Mouse (Mus musculus) kidney, postnatal 36 days (tissue): ENCODE measurements around the gene Npy1r.

Source experiments
- DNase-seq, 2 experiments: peaks; one replicate each; pipeline ENCODE4 v3.0.0; 2021 to 2022; ENCODE audit warnings: mixed read lengths in 2 of 2

The Npy1r gene

GRCm38 (mm10) chr8:66696970-66697843 lies at the start of gene Npy1r:
TSS of gene Npy1r (plus strand) at chr8:66697192.
- peak; percentile 44 to 54 for DNase-seq

GRCm38 (mm10) chr8:66681261-66681660 lies 15.7 kb upstream of the Npy1r start:
- DNase-seq: no peak

GRCm38 (mm10) chr8:66687511-66688329 lies 9.3 kb upstream of the Npy1r start, which contains the start of gene Npy5r:
TSS of gene Npy5r (minus strand) at chr8:66688128.
- no peak for DNase-seq

- no peak for DNase-seq
Observed at GRCm38 (mm10) chr8:66688395-66688794, 8.6 kb upstream of the Npy1r start.

GRCm38 (mm10) chr8:66688799-66689198 lies 8.2 kb upstream of the Npy1r start:
- peak; percentile 6 to 9 for DNase-seq

- no peak for DNase-seq
Observed at GRCm38 (mm10) chr8:66690402-66690801, 6.6 kb upstream of the Npy1r start.

GRCm38 (mm10) chr8:66698011-66698410 lies 1.0 kb downstream of the Npy1r start:
- DNase-seq: no peak

- DNase-seq: no peak
Observed at GRCm38 (mm10) chr8:66698782-66699181, 1.8 kb downstream of the Npy1r start.

- DNase-seq: no peak
Observed at GRCm38 (mm10) chr8:66714324-66714975, 17.5 kb downstream of the Npy1r start.

GRCm38 (mm10) chr8:66722835-66723234 lies 25.8 kb downstream of the Npy1r start:
- no peak for DNase-seq

GRCm38 (mm10) chr8:66729446-66729845 lies 32.5 kb downstream of the Npy1r start:
- DNase-seq: no peak

GRCm38 (mm10) chr8:66731957-66732356 lies 35.0 kb downstream of the Npy1r start:
- DNase-seq: no peak

GRCm38 (mm10) chr8:66742359-66742758 lies 45.4 kb downstream of the Npy1r start:
- no peak for DNase-seq

- no peak for DNase-seq
Observed at GRCm38 (mm10) chr8:66745612-66746011, 48.6 kb downstream of the Npy1r start.

GRCm38 (mm10) chr8:66751621-66752020 lies 54.6 kb downstream of the Npy1r start:
- DNase-seq: no peak

- DNase-seq: no peak
Observed at GRCm38 (mm10) chr8:66756161-66756560, 59.2 kb downstream of the Npy1r start.
